Mouse (Mus musculus): ENCODE measurements around the gene Mical2. TPM values are rescaled to one million over a fixed set of nuclear protein-coding genes. Genes with fewer than 3 reads are reported as not detected.

Gene Mical2
- polyA plus RNA-seq, 1 experiment from 2014 or later: 11.7 TPM

GRCm38 (mm10) chr7:112333404-112333803 is 107.7 kb downstream of the Mical2 start:
- Histone ChIP-seq H3K9ac (no peak overlapping the region), H3K4me1 (peaks cover 37% of the 10 kb centered on the region), H3K36me3 (no peaks in the 10 kb centered on the region), H3K9me3 (replicated peaks) (no peaks in the 10 kb centered on the region), H3K27ac (replicated peaks) (no peak overlapping the region), H3K4me3 (replicated peaks) (no peak overlapping the region), H3K27me3 (no peaks in the 10 kb centered on the region), H3K4me2 (replicated peaks) (no peak overlapping the region)
- ATAC-seq (ENCODE audit: insufficient number of reproducible peaks, low FRiP score, low TSS enrichment, low read depth): no peak
- 74% methylated on average over 7 of the region's 7 CpGs for WGBS

DNA sequence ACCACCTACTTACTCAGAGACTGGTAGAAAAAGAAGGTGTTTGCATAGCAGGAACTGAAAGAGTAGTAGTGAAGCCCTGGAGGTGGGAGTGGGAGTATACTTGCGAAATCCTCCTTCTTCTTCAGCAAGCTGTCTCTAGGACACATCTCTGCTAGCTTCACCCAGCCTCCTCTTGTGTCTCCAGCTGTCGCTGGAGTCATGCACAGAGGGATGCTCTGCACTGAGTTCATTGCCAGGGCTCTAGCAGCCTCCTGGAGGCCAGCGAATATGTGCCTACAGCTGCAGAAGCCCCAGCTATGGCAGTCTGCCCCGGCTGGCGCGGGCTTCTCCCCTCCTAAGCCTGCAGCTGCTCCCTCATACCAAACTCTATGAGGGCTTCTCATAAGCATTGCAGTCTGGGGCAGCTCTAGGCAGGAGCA is 110.6 kb downstream of the Mical2 start:
- Histone ChIP-seq H3K27me3 (no peaks in the 10 kb centered on the region), H3K4me1 (peaks cover 38% of the 10 kb centered on the region), H3K4me2 (replicated peaks) (peak overlapping the region; percentile 34), H3K9ac (no peak overlapping the region), H3K9me3 (replicated peaks) (no peaks in the 10 kb centered on the region), H3K4me3 (replicated peaks) (0 out of 2 replicates have a peak overlapping the region, but pooled peaks have one; percentile 7), H3K36me3 (no peaks in the 10 kb centered on the region), H3K27ac (replicated peaks) (peak overlapping the region; percentile 81)
- WGBS: 34% methylated on average over 6 of the region's 6 CpGs
- ATAC-seq (ENCODE audit: insufficient number of reproducible peaks, low FRiP score, low TSS enrichment, low read depth): peak; percentile 78

GRCm38 (mm10) chr7:112336769-112337168 is 111.1 kb downstream of the Mical2 start:
- ATAC-seq (ENCODE audit: insufficient number of reproducible peaks, low FRiP score, low TSS enrichment, low read depth): peak; percentile 13; the same call in 1 of the 2 replicates
- Histone ChIP-seq H3K4me3 (replicated peaks) (0 out of 2 replicates have a peak overlapping the region, but pooled peaks have one; percentile 7), H3K9ac (no peak overlapping the region), H3K4me1 (peaks cover 38% of the 10 kb centered on the region), H3K27ac (replicated peaks) (peak overlapping the region; percentile 81), H3K27me3 (no peaks in the 10 kb centered on the region), H3K4me2 (replicated peaks) (peak overlapping the region; percentile 34), H3K36me3 (no peaks in the 10 kb centered on the region), H3K9me3 (replicated peaks) (no peaks in the 10 kb centered on the region)
- 33% methylated on average over 15 of the region's 15 CpGs for WGBS

DNA sequence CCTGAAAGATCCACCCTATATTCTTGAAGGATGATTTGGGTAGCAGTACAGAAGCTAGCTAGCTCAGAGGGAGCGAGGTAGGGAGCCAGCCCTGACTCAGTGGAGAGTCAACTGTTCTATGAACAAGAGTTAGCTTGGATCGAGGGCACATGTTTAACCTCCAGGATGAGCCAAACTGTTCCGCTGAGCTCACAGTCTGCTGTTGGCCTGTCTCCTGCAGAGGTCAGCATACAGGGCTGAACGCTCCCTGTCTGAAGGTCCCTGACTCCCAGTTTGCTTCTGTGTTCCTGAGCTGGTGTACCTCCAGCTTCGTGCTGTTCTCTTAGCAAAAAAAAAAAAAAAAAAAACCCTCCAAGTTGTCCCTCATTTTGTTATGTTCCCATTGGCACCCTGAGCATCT is 112.1 kb downstream of the Mical2 start:
- Histone ChIP-seq H3K9me3 (replicated peaks) (no peaks in the 10 kb centered on the region), H3K4me2 (replicated peaks) (no peak overlapping the region), H3K36me3 (no peaks in the 10 kb centered on the region), H3K9ac (no peak overlapping the region), H3K27me3 (no peaks in the 10 kb centered on the region), H3K4me3 (replicated peaks) (no peak overlapping the region), H3K27ac (replicated peaks) (0 out of 2 replicates have a peak overlapping the region, but pooled peaks have one; percentile 81), H3K4me1 (peaks cover 32% of the 10 kb centered on the region)
- ATAC-seq (ENCODE audit: insufficient number of reproducible peaks, low FRiP score, low TSS enrichment, low read depth): no peak
- WGBS: 85% methylated on average over 5 of the region's 5 CpGs

GRCm38 (mm10) chr7:112341052-112341451 is 115.4 kb downstream of the Mical2 start:
- H3K4me3 ChIP-seq (replicated peaks): no peak overlapping the region
- WGBS: 41% methylated on average over 3 of the region's 3 CpGs
- no peaks in the 10 kb centered on the region for H3K27me3 ChIP-seq

DNA sequence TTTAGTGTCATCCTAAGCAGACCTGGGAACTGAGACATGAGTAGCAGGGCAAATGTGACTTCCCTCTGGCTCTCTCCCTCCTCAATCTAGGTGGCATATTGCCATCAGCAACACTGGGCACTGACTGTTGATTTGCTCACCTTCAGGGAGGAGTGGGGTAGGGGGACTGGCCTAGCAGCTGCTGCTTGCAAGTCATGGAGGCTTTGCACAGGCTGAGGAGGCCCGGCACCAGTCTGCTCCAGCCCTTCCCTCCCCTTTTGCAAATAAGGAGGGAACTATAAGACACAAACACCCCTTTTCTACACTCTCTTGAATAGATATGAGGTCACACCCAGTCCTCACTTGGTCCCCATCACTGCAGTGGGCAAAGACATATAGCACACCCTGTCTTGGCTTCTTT is 120.0 kb downstream of the Mical2 start:
- ATAC-seq (ENCODE audit: insufficient number of reproducible peaks, low FRiP score, low TSS enrichment, low read depth): no peak
- Histone ChIP-seq H3K27me3 (no peaks in the 10 kb centered on the region), H3K4me3 (replicated peaks) (no peak overlapping the region), H3K36me3 (no peaks in the 10 kb centered on the region), H3K27ac (replicated peaks) (no peak overlapping the region), H3K4me2 (replicated peaks) (no peak overlapping the region), H3K9ac (no peak overlapping the region), H3K4me1 (0 out of 2 replicates have a peak, but pooled peaks cover 3% of the 10 kb centered on the region), H3K9me3 (replicated peaks) (no peaks in the 10 kb centered on the region)
- 94% methylated on average over 1 of the region's 1 CpGs for WGBS

More at GRCm38 (mm10) chr7:112341052-112341451, 115.4 kb downstream of the Mical2 start:
- Histone ChIP-seq H3K4me2 (replicated peaks) (no peak overlapping the region), H3K36me3 (no peaks in the 10 kb centered on the region), H3K27ac (replicated peaks) (no peak overlapping the region), H3K9me3 (replicated peaks) (no peaks in the 10 kb centered on the region), H3K9ac (no peak overlapping the region), H3K4me1 (peaks cover 23% of the 10 kb centered on the region)
- ATAC-seq (ENCODE audit: insufficient number of reproducible peaks, low FRiP score, low TSS enrichment, low read depth): no peak

- Histone ChIP-seq H3K9ac (no peak overlapping the region), H3K27ac (replicated peaks) (no peak overlapping the region), H3K9me3 (replicated peaks) (no peaks in the 10 kb centered on the region), H3K4me3 (replicated peaks) (no peak overlapping the region), H3K4me2 (replicated peaks) (no peak overlapping the region), H3K36me3 (no peaks in the 10 kb centered on the region), H3K27me3 (no peaks in the 10 kb centered on the region), H3K4me1 (peaks cover 47% of the 10 kb centered on the region)
- WGBS: 27% methylated on average over 3 of the region's 3 CpGs
- ATAC-seq (ENCODE audit: insufficient number of reproducible peaks, low FRiP score, low TSS enrichment, low read depth): no peak
Measured at GRCm38 (mm10) chr7:112351541-112351940, 125.9 kb downstream of the Mical2 start.

GRCm38 (mm10) chr7:112352005-112352404 is 126.3 kb downstream of the Mical2 start:
- 58% methylated on average over 4 of the region's 4 CpGs for WGBS
- Histone ChIP-seq H3K9ac (no peak overlapping the region), H3K27ac (replicated peaks) (no peak overlapping the region), H3K27me3 (no peaks in the 10 kb centered on the region), H3K4me3 (replicated peaks) (no peak overlapping the region), H3K9me3 (replicated peaks) (no peaks in the 10 kb centered on the region), H3K4me1 (peaks cover 47% of the 10 kb centered on the region), H3K4me2 (replicated peaks) (no peak overlapping the region), H3K36me3 (no peaks in the 10 kb centered on the region)
- ATAC-seq (ENCODE audit: insufficient number of reproducible peaks, low FRiP score, low TSS enrichment, low read depth): no peak

- ATAC-seq (ENCODE audit: insufficient number of reproducible peaks, low FRiP score, low TSS enrichment, low read depth): peak; percentile 37; the same call in 1 of the 2 replicates
- no peak overlapping the region for H3K27ac ChIP-seq (replicated peaks)
- no peak overlapping the region for H3K4me2 ChIP-seq (replicated peaks)
- H3K4me1 ChIP-seq: peaks cover 47% of the 10 kb centered on the region
- no peak overlapping the region for H3K9ac ChIP-seq
- H3K9me3 ChIP-seq (replicated peaks): no peaks in the 10 kb centered on the region
- WGBS: 67% methylated on average over 4 of the region's 4 CpGs
- no peaks in the 10 kb centered on the region for H3K36me3 ChIP-seq
- no peak overlapping the region for H3K4me3 ChIP-seq (replicated peaks)
- no peaks in the 10 kb centered on the region for H3K27me3 ChIP-seq
Measured at GRCm38 (mm10) chr7:112353011-112353410, 127.4 kb downstream of the Mical2 start.

DNA sequence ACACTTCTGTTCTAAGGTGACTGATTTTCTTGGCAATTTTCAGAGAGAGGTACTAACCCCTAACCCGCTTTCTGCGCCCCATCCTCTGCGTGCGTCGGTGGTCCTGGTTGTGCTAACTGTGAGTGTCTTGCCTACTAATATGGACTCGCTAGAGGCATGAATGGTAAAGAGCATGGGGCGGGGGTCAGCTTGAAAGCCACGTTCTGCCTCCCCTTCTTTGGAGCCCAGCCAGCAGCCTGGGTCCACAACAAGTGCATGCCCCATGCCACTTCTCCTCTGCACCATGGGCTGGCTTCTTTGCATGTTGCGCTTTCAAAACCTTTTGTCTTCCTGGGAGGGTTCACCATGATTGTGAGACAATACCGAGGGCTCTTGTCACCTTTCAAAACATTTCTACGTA is 128.3 kb downstream of the Mical2 start:
- no peak for ATAC-seq (ENCODE audit: insufficient number of reproducible peaks, low FRiP score, low TSS enrichment, low read depth)
- Histone ChIP-seq H3K4me2 (replicated peaks) (no peak overlapping the region), H3K4me1 (peaks cover 47% of the 10 kb centered on the region), H3K9me3 (replicated peaks) (no peaks in the 10 kb centered on the region), H3K4me3 (replicated peaks) (no peak overlapping the region), H3K36me3 (no peaks in the 10 kb centered on the region), H3K27ac (replicated peaks) (no peak overlapping the region), H3K27me3 (no peaks in the 10 kb centered on the region), H3K9ac (no peak overlapping the region)
- WGBS: 74% methylated on average over 11 of the region's 11 CpGs

DNA sequence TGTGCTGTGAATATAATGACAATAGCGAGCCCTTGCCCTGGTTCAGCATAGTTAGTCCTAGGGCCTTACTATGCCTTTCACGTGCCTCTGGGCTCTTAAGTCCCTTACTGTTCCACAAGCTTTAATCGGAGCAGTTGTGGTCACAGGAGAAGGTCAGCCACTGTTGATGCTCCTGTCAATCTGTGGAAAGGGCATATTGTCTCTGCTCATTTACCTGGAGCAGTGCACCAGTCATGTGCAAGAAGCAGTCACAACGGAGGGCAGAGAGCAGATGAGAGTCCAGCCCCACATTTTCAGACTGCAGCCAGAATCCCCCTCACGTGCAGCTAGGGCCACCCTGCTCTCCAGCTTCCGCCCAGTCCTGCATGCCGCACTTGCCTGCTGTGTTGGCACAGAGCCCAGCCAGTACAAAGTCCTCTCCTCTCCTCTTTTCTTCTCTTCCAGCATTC is 128.9 kb downstream of the Mical2 start:
- Histone ChIP-seq H3K9ac (no peak overlapping the region), H3K4me3 (replicated peaks) (no peak overlapping the region), H3K36me3 (no peaks in the 10 kb centered on the region), H3K4me1 (peaks cover 47% of the 10 kb centered on the region), H3K4me2 (replicated peaks) (no peak overlapping the region), H3K9me3 (replicated peaks) (no peaks in the 10 kb centered on the region), H3K27ac (replicated peaks) (no peak overlapping the region), H3K27me3 (no peaks in the 10 kb centered on the region)
- WGBS: 16% methylated on average over 7 of the region's 7 CpGs
- ATAC-seq (ENCODE audit: insufficient number of reproducible peaks, low FRiP score, low TSS enrichment, low read depth): no peak

GRCm38 (mm10) chr7:112359594-112359993 is 133.9 kb downstream of the Mical2 start:
- ATAC-seq (ENCODE audit: insufficient number of reproducible peaks, low FRiP score, low TSS enrichment, low read depth): no peak
- 89% methylated on average over 3 of the region's 3 CpGs for WGBS
- Histone ChIP-seq H3K9me3 (replicated peaks) (no peaks in the 10 kb centered on the region), H3K4me1 (peaks cover 12% of the 10 kb centered on the region), H3K9ac (no peak overlapping the region), H3K4me2 (replicated peaks) (no peak overlapping the region), H3K27me3 (no peaks in the 10 kb centered on the region), H3K36me3 (no peaks in the 10 kb centered on the region), H3K27ac (replicated peaks) (no peak overlapping the region), H3K4me3 (replicated peaks) (no peak overlapping the region)
